Mouse (Mus musculus) E14TG2a.4 (cell line): ENCODE results near the gene Uqcc1.
"Not testable (repeated sequence)": the region's sequence is repeated elsewhere in the genome, so short reads cannot be mapped to it uniquely, and the experiment has no call there.

Experiments used
- H3K27me3 ChIP-seq: 2 replicates; pipeline ENCODE4 v1.6.1; 2014; ENCODE audit warnings: low read length, control low read depth; ENCODE audit not compliant: insufficient read depth
- H3K36me3 ChIP-seq: 2 replicates; pipeline ENCODE4 v1.6.1; 2014; ENCODE audit warnings: low read length, control low read depth; ENCODE audit not compliant: insufficient read depth
- H3K4me1 ChIP-seq: replicated peaks from 2 replicates; pipeline ENCODE4 v1.6.1; 2014; ENCODE audit warnings: low read depth, low read length, control low read depth
- H3K4me3 ChIP-seq: replicated peaks from 2 replicates; pipeline ENCODE4 v1.5.1; 2014; ENCODE audit warnings: mild to moderate bottlenecking, low read length
- H3K9me3 ChIP-seq: 2 replicates; pipeline ENCODE4 v1.6.1; 2014; ENCODE audit warnings: low read length, control low read depth
- CTCF ChIP-seq: conservative IDR thresholded peaks from 2 replicates; pipeline ENCODE4 v1.5.1; 2014; ENCODE audit warnings: low read length
- NANOG ChIP-seq: IDR thresholded peaks from 2 replicates; pipeline ENCODE4 v1.6.1; 2014; ENCODE audit warnings: borderline replicate concordance, low read length, mixed read lengths
- POU5F1 ChIP-seq: IDR thresholded peaks from 2 replicates; pipeline ENCODE4 v1.6.1; 2014; ENCODE audit warnings: low read length, borderline replicate concordance

The Uqcc1 gene

GRCm38 (mm10) chr2:155832087-155832486 is 98.0 kb downstream of the Uqcc1 start:
- Histone ChIP-seq H3K4me1 (peaks cover 46% of the 10 kb centered on the region), H3K27me3 (peaks cover 15% of the 10 kb centered on the region)
- TF ChIP-seq CTCF: peak; percentile 51
- H3K4me3 ChIP-seq, H3K9me3 ChIP-seq, H3K36me3 ChIP-seq: not testable (repeated sequence)

- TF ChIP-seq CTCF: peak; percentile 31
- no peak for TF ChIP-seq POU5F1
- TF ChIP-seq NANOG: no peak
Measured at GRCm38 (mm10) chr2:155831302-155831701, 98.8 kb downstream of the Uqcc1 start.

GRCm38 (mm10) chr2:155830841-155831240 is 99.3 kb downstream of the Uqcc1 start:
- H3K4me3 ChIP-seq: no peak overlapping the region
- peaks cover 36% of the 10 kb centered on the region for H3K4me1 ChIP-seq
- H3K36me3 ChIP-seq: no peaks in the 10 kb centered on the region
- no peak for TF ChIP-seq POU5F1
- no peak for TF ChIP-seq CTCF
- no peak for TF ChIP-seq NANOG
- H3K27me3 ChIP-seq: peaks cover 15% of the 10 kb centered on the region
- H3K9me3 ChIP-seq: no peaks in the 10 kb centered on the region

More at GRCm38 (mm10) chr2:155831302-155831701, 98.8 kb downstream of the Uqcc1 start:
- H3K27me3 ChIP-seq: peaks cover 15% of the 10 kb centered on the region
- H3K4me1 ChIP-seq: peaks cover 40% of the 10 kb centered on the region
- no peaks in the 10 kb centered on the region for H3K9me3 ChIP-seq
- H3K36me3 ChIP-seq: no peaks in the 10 kb centered on the region
- no peak overlapping the region for H3K4me3 ChIP-seq

GRCm38 (mm10) chr2:155826630-155827424 is 103.3 kb downstream of the Uqcc1 start, which contains the start of gene Eif6:
TSS of gene Eif6 (minus strand) at chr2:155826925.
- H3K4me3 ChIP-seq: peak within 1 kb of the TSS; percentile 95
- H3K36me3 ChIP-seq: peaks cover 30% of the 10 kb centered on the region
- H3K27me3 ChIP-seq: no peaks in the 10 kb centered on the region
- peaks cover 43% of the 10 kb centered on the region for H3K4me1 ChIP-seq
- H3K9me3 ChIP-seq: no peaks in the 10 kb centered on the region
- no peak for TF ChIP-seq POU5F1
- TF ChIP-seq CTCF: no peak
- TF ChIP-seq NANOG: no peak

- no peaks in the 10 kb centered on the region for H3K27me3 ChIP-seq
- no peak for TF ChIP-seq CTCF
- TF ChIP-seq POU5F1: no peak
- TF ChIP-seq NANOG: no peak
- peaks cover 50% of the 10 kb centered on the region for H3K4me1 ChIP-seq
- peak overlapping the region; percentile 95 for H3K4me3 ChIP-seq
- H3K36me3 ChIP-seq: peaks cover 37% of the 10 kb centered on the region
- no peaks in the 10 kb centered on the region for H3K9me3 ChIP-seq
Measured at GRCm38 (mm10) chr2:155825904-155826629, 104.0 kb downstream of the Uqcc1 start.

- Histone ChIP-seq H3K27me3 (no peaks in the 10 kb centered on the region), H3K9me3 (no peaks in the 10 kb centered on the region), H3K4me1 (peaks cover 68% of the 10 kb centered on the region), H3K36me3 (peaks cover 55% of the 10 kb centered on the region), H3K4me3 (no peak overlapping the region)
- TF ChIP-seq NANOG: no peak
- no peak for TF ChIP-seq POU5F1
- TF ChIP-seq CTCF: no peak
Measured at GRCm38 (mm10) chr2:155823722-155824121, 106.4 kb downstream of the Uqcc1 start.

- H3K9me3 ChIP-seq: no peaks in the 10 kb centered on the region
- H3K36me3 ChIP-seq: peaks cover 62% of the 10 kb centered on the region
- no peak overlapping the region for H3K4me3 ChIP-seq
- H3K27me3 ChIP-seq: no peaks in the 10 kb centered on the region
- peaks cover 71% of the 10 kb centered on the region for H3K4me1 ChIP-seq
- TF ChIP-seq POU5F1: no peak
- no peak for TF ChIP-seq CTCF
- TF ChIP-seq NANOG: no peak
Measured at GRCm38 (mm10) chr2:155820779-155821178, 109.3 kb downstream of the Uqcc1 start.

GRCm38 (mm10) chr2:155819449-155820251 is 110.5 kb downstream of the Uqcc1 start:
- H3K27me3 ChIP-seq: no peaks in the 10 kb centered on the region
- TF ChIP-seq NANOG: no peak
- no peak for TF ChIP-seq POU5F1
- no peak for TF ChIP-seq CTCF
- no peaks in the 10 kb centered on the region for H3K9me3 ChIP-seq
- H3K4me3 ChIP-seq: peak overlapping the region; percentile 90; the same call in 1 of the 2 replicates
- peaks cover 63% of the 10 kb centered on the region for H3K4me1 ChIP-seq
- peaks cover 57% of the 10 kb centered on the region for H3K36me3 ChIP-seq
